Mouse (Mus musculus) hindbrain, postnatal 0 days (tissue): ENCODE data around the gene Ntrk3. TPM values are rescaled to one million over a fixed set of nuclear protein-coding genes. Genes with fewer than 3 reads are reported as not detected.

Experiments
- ATAC-seq: fragments of 200-750 bp; cut with Nextera tagmentation; 2 replicates; pipeline ENCODE4 v1.8.0; 2017; ENCODE audit warnings: mild to moderate bottlenecking, moderate TSS enrichment, moderate library complexity
- DNase-seq: peaks from one replicate; pipeline ENCODE4 v3.0.0-alpha.2; 2015; ENCODE audit warnings: low spot score
- H3K27ac ChIP-seq: fragments of 300-500 bp; sonication (generic); 2 replicates; pipeline ENCODE4 v1.5.1; 2014; ENCODE audit warnings: mild to moderate bottlenecking
- H3K27me3 ChIP-seq: fragments of 300-500 bp; sonication (generic); 2 replicates; pipeline ENCODE4 v1.6.1; 2014; ENCODE audit warnings: low read length, mixed read lengths; ENCODE audit not compliant: insufficient read depth
- H3K36me3 ChIP-seq: fragments of 300-500 bp; sonication (generic); 2 replicates; pipeline ENCODE4 v1.6.1; 2014; ENCODE audit warnings: low read length, mixed read lengths; ENCODE audit not compliant: insufficient read depth
- H3K4me1 ChIP-seq: fragments of 300-500 bp; sonication (generic); 2 replicates; pipeline ENCODE4 v1.6.1; 2014; ENCODE audit warnings: antibody characterized with exemption, low read length, mixed read lengths; ENCODE audit not compliant: insufficient read depth
- H3K4me2 ChIP-seq: fragments of 300-500 bp; sonication (generic); 2 replicates; pipeline ENCODE4 v1.6.1; 2014; ENCODE audit warnings: low read depth, mild to moderate bottlenecking, low read length, moderate library complexity, mixed read lengths
- H3K4me3 ChIP-seq: fragments of 300-500 bp; sonication (generic); 2 replicates; pipeline ENCODE4 v1.5.1; 2014; ENCODE audit warnings: low read length
- H3K9ac ChIP-seq: fragments of 300-500 bp; sonication (generic); replicated peaks from 2 replicates; pipeline ENCODE4 v1.6.1; 2014; ENCODE audit warnings: mild to moderate bottlenecking, low read length, moderate library complexity, mixed read lengths
- H3K9me3 ChIP-seq: fragments of 300-500 bp; sonication (generic); 2 replicates; pipeline ENCODE4 v1.6.1; 2016; ENCODE audit warnings: low read length, mixed read lengths
- CTCF ChIP-seq: IDR thresholded peaks from 2 replicates; pipeline ENCODE4 v1.5.1; 2016; ENCODE audit warnings: antibody characterized with exemption, control low read depth, low read depth
- WGBS: fragments of 180-500 bp; shearing (Covaris S2); extraction: QIAGEN DNeasy Blood & Tissue Kit; methylation state at CpG from one replicate; pipeline ENCODE4 v1.1.7; 2014; 5-methylcytosine and 5-hydroxymethylcytosine counted together
- polyA plus RNA-seq: library from polyadenylated mRNA; unstranded; fragments of >200 nt; fragmentation: Nextera tagmentation; extraction: Ambion mirVana; gene quantifications from 2 replicates; pipeline ENCODE4 v1.2.1, GENCODE M21; 2015
- total RNA-seq: library from RNA; depleted of rRNA; stranded (reverse); fragments of >200 nt; gene quantifications from 2 replicates; pipeline ENCODE4 v1.2.3, GENCODE M21; 2014

Ntrk3 gene
- total and polyA plus RNA-seq, 2 experiments from 2014 or later, result 23.5 to 90.8 TPM

DNA sequence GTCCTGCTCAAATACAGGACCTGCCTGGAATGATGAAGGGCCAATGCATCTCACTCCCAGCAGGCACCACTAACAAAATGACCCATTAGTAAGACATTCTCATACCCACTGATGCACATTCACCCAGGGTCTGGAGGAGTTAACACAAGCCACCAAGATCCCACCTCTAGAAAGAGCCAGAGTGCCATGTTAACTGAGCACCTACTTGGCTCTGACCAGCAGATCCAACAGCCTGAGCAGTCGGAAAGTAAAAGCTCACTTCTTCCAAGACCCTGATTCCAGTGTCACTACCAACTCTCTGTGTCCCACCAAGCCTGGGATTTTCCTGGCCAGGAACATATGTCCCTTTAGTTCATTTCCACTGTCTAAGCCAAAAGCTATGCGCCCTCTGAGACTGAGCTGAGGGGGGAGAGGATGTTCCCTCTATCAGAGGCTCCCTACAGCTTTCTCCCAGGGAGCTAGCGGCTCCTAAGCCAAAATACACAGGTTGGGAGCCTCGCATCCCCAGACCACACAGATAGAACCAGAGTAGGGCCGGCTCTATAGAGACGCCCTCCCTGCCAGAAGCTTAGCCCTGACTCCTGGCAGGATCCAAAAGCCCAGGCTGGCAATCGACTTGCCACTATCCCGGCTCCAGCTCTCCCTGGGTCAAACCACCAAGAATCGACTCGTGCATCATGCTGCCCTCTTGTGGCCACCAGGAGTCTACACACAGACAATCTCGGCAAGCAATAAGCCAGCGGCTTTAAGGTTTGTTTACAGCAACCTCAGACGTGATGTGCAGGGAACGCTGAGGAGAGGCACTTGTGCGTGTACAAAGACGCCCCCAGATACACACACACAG is 169.2 kb downstream of the Ntrk3 start:
- WGBS, result 10% methylated on average over 16 of the region's 16 CpGs
- H3K27ac ChIP-seq, result peak overlapping the region; percentile 9; the same call in 1 of the 2 replicates
- peaks cover 10% of the 10 kb centered on the region for H3K4me1 ChIP-seq
- DNase-seq (peak; percentile 90), ATAC-seq (peak; percentile 81)
- H3K36me3 ChIP-seq, result no peaks in the 10 kb centered on the region
- H3K9me3 ChIP-seq, result no peaks in the 10 kb centered on the region
- no peak overlapping the region for H3K4me3 ChIP-seq
- TF ChIP-seq CTCF, result peak; percentile 93
- peak overlapping the region; percentile 45 for H3K4me2 ChIP-seq
- no peaks in the 10 kb centered on the region for H3K27me3 ChIP-seq
- H3K9ac ChIP-seq, result no peak overlapping the region

DNA sequence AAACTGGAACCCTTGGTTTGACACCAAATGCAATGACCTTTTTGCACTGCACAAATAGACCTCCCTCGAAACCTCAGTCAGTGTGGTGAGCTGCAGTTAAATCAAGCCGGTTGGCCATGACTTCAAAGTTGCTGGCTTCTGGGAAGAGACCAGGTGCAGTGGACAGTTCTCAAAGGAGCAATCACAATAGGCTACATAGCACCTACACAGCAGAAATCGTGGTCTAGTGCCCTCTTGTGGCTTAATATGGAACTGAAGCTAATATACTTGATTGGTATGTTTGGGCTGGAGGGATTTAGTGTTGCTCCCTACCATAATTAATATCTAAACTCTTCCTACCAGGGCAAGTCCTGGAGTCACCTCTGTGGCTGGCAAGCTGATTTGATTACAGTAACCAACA is 171.2 kb downstream of the Ntrk3 start:
- peak; percentile 74 for TF ChIP-seq CTCF
- WGBS, result 52% methylated on average over 3 of the region's 3 CpGs

DNA sequence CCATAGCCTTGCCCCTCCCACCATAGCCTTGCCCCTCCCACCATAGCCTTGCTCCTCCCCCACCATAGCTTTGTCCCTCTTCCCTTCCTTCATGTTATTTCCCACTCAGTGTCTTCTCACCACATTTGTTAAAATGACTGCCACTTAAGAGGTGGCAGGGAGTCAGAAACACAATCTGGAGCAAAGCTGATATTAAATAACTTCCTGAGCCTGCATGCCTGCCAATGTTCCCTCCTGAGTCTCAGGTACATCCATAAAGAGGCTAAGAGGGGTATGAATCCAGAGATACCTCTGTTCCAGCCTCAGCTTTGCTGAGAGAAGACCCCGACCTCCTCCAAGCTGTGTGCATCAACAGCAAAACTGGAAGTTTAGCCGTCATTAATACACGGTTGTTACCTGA is 172.4 kb downstream of the Ntrk3 start:
- Histone ChIP-seq H3K9me3 (no peaks in the 10 kb centered on the region), H3K4me2 (no peak overlapping the region), H3K27me3 (no peaks in the 10 kb centered on the region), H3K4me3 (no peak overlapping the region), H3K36me3 (no peaks in the 10 kb centered on the region), H3K4me1 (peaks cover 10% of the 10 kb centered on the region), H3K27ac (no peak overlapping the region), H3K9ac (no peak overlapping the region)
- 97% methylated on average over 3 of the region's 3 CpGs for WGBS
- ATAC-seq, result no peak
- no peak for DNase-seq
- no peak for TF ChIP-seq CTCF

More for the DNA sequence above, 171.2 kb downstream of the Ntrk3 start:
- H3K4me1 ChIP-seq, result peaks cover 10% of the 10 kb centered on the region
- H3K4me2 ChIP-seq, result no peak overlapping the region
- H3K27ac ChIP-seq, result no peak overlapping the region
- no peak for ATAC-seq
- H3K27me3 ChIP-seq, result no peaks in the 10 kb centered on the region
- no peak overlapping the region for H3K4me3 ChIP-seq
- DNase-seq, result peak; percentile 69
- no peaks in the 10 kb centered on the region for H3K9me3 ChIP-seq
- H3K36me3 ChIP-seq, result no peaks in the 10 kb centered on the region
- no peak overlapping the region for H3K9ac ChIP-seq

DNA sequence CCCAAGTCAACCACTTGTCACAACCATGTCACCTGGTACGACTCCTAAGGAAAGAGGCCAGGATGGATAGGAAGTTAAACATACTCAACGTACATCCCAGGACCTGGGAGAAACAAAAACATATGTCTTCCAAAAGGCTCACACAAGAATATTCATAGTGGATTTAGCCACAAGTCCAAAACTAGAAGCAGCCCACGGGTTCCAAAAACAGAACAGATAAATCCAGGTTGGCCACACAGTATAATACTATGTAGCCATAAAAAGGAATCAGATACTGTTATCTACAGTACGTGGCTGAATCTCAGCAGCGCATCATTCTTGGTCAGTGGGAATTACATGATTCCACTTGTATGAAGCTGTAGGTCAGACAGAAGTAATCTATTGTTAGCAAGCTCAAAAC is 179.3 kb downstream of the Ntrk3 start:
- H3K27ac ChIP-seq, result no peak overlapping the region
- no peak overlapping the region for H3K4me2 ChIP-seq
- WGBS, result 91% methylated on average over 5 of the region's 5 CpGs
- no peaks in the 10 kb centered on the region for H3K4me1 ChIP-seq
- H3K36me3 ChIP-seq, result no peaks in the 10 kb centered on the region
- DNase-seq (no peak), ATAC-seq (no peak)
- no peak overlapping the region for H3K9ac ChIP-seq
- no peaks in the 10 kb centered on the region for H3K9me3 ChIP-seq
- TF ChIP-seq CTCF, result no peak
- no peak overlapping the region for H3K4me3 ChIP-seq
- no peaks in the 10 kb centered on the region for H3K27me3 ChIP-seq

DNA sequence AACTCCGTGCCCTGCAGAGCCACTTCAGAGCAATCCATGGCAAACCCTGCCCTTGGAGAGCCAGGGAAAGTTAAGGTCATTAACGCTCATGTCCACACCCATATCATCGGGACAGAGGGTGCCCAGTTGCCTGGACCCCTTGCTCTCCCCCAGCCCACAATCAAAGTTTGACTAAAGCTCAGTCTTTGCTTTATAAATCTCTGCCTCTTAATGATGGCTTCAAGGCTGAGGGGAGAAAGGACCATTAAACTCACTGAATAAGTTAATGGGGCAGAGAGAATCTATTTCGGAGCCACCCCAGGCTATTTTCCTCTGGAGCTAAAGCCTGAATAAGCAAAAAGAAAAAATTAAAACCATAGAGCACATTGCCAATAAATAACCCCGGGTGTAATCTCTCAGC is 182.3 kb downstream of the Ntrk3 start:
- H3K27me3 ChIP-seq, result no peaks in the 10 kb centered on the region
- no peak for TF ChIP-seq CTCF
- H3K36me3 ChIP-seq, result no peaks in the 10 kb centered on the region
- no peak overlapping the region for H3K27ac ChIP-seq
- no peak for ATAC-seq
- H3K9me3 ChIP-seq, result no peaks in the 10 kb centered on the region
- DNase-seq, result no peak
- no peaks in the 10 kb centered on the region for H3K4me1 ChIP-seq
- no peak overlapping the region for H3K9ac ChIP-seq
- no peak overlapping the region for H3K4me3 ChIP-seq
- H3K4me2 ChIP-seq, result no peak overlapping the region
- WGBS, result 76% methylated on average over 5 of the region's 5 CpGs

DNA sequence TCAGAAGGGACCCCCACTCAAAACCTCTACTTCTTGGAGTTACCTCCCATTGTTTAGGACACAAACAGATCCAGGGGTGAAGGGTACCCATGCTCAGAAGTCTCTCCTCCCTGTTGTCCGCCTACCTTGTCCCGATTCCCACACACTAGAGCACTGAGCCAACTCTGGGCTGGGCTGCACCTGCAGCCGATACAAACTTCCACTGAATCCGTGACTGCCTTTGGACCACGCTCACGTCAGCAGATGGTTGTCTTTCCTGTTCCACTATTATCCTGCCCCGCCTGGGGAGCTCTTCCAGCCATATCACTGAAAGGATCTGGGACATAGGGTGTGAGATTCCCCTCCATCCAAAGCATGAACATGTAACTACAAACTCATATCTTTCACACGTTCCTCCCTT is 188.4 kb downstream of the Ntrk3 start:
- Histone ChIP-seq H3K27me3 (no peaks in the 10 kb centered on the region), H3K4me3 (no peak overlapping the region), H3K9me3 (no peaks in the 10 kb centered on the region), H3K4me1 (no peaks in the 10 kb centered on the region), H3K4me2 (no peak overlapping the region), H3K27ac (no peak overlapping the region), H3K36me3 (no peaks in the 10 kb centered on the region), H3K9ac (no peak overlapping the region)
- DNase-seq (no peak), ATAC-seq (no peak)
- 80% methylated on average over 8 of the region's 8 CpGs for WGBS
- TF ChIP-seq CTCF, result no peak

DNA sequence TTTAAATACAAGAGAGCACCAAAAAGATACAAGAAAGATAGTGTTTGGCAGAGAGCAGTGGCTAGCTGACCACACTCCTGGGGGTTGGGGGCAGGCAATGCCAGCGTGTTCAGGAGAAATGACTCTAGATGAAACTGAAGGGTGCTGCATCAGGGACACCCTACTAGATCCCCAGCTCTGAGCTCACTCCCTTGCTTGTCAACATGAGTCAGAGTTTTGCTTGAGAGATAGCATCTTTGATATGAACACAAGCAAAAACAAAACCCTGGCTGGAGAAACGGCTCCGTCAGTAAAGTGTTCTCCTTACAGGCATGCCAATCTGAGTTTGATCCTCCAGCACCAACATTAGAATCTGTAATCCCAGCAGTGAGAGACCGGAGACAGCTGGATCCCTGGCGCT is 189.1 kb downstream of the Ntrk3 start:
- H3K27me3 ChIP-seq, result no peaks in the 10 kb centered on the region
- WGBS, result 89% methylated on average over 5 of the region's 5 CpGs
- no peaks in the 10 kb centered on the region for H3K4me1 ChIP-seq
- ATAC-seq (no peak), DNase-seq (no peak)
- no peak overlapping the region for H3K27ac ChIP-seq
- TF ChIP-seq CTCF, result no peak
- no peaks in the 10 kb centered on the region for H3K36me3 ChIP-seq
- H3K4me2 ChIP-seq, result no peak overlapping the region
- no peak overlapping the region for H3K4me3 ChIP-seq
- no peak overlapping the region for H3K9ac ChIP-seq
- no peaks in the 10 kb centered on the region for H3K9me3 ChIP-seq
